Mouse (Mus musculus) forebrain, embryonic 11.5 days (tissue): Measurements from ENCODE around the gene 1700015G11Rik. TPM values are rescaled to one million over a fixed set of nuclear protein-coding genes. Genes with fewer than 3 reads are reported as not detected.

Experiments
- ATAC-seq: fragments of 200-750 bp; cut with Nextera tagmentation; replicated peaks from 2 replicates; pipeline ENCODE4 v1.8.0; 2017; ENCODE audit warnings: moderate TSS enrichment; ENCODE audit not compliant: low FRiP score
- DNase-seq: peaks from one replicate; pipeline ENCODE4 v3.0.0-alpha.2; 2017; ENCODE audit warnings: low spot score
- H3K27ac ChIP-seq: fragments of 300-500 bp; sonication (generic); 2 replicates; pipeline ENCODE4 v1.5.1; 2014; ENCODE audit warnings: low read depth, low read length
- H3K27me3 ChIP-seq: fragments of 300-500 bp; sonication (generic); 2 replicates; pipeline ENCODE4 v1.6.1; 2014; ENCODE audit warnings: mild to moderate bottlenecking, low read length, mixed read lengths; ENCODE audit not compliant: control insufficient read depth, insufficient read depth
- H3K36me3 ChIP-seq: fragments of 300-500 bp; sonication (generic); 2 replicates; pipeline ENCODE4 v1.6.1; 2014; ENCODE audit warnings: mild to moderate bottlenecking, low read length, moderate library complexity, mixed read lengths; ENCODE audit not compliant: control insufficient read depth, insufficient read depth
- H3K4me1 ChIP-seq: fragments of 300-500 bp; sonication (generic); replicated peaks from 2 replicates; pipeline ENCODE4 v1.6.1; 2014; ENCODE audit warnings: low read length, mixed read lengths; ENCODE audit not compliant: control insufficient read depth, insufficient read depth
- H3K4me2 ChIP-seq: fragments of 300-500 bp; sonication (generic); 2 replicates; pipeline ENCODE4 v1.6.1; 2014; ENCODE audit warnings: low read depth, mild to moderate bottlenecking, low read length, moderate library complexity, mixed read lengths; ENCODE audit not compliant: severe bottlenecking
- H3K4me3 ChIP-seq: fragments of 300-500 bp; sonication (generic); 2 replicates; pipeline ENCODE4 v1.5.1; 2014; ENCODE audit warnings: low read depth, low read length
- H3K9ac ChIP-seq: fragments of 300-500 bp; sonication (generic); 2 replicates; pipeline ENCODE4 v1.6.1; 2014; ENCODE audit warnings: low read length
- H3K9me3 ChIP-seq: fragments of 300-500 bp; sonication (generic); 2 replicates; pipeline ENCODE4 v1.6.1; 2016; ENCODE audit warnings: low read length, mixed read lengths; ENCODE audit not compliant: control insufficient read depth
- WGBS: fragments of 180-500 bp; shearing (Covaris S2); extraction: QIAGEN DNeasy Blood & Tissue Kit; methylation state at CpG from one replicate; pipeline ENCODE4 v1.1.7; 2014; 5-methylcytosine and 5-hydroxymethylcytosine counted together
- polyA plus RNA-seq: library from polyadenylated mRNA; unstranded; fragments of >200 nt; fragmentation: Nextera tagmentation; extraction: Ambion mirVana; gene quantifications from 2 replicates; pipeline ENCODE4 v1.2.1, GENCODE M21; 2014

The 1700015G11Rik gene
- polyA plus RNA-seq, 1 experiment from 2014 or later, result not detected

DNA sequence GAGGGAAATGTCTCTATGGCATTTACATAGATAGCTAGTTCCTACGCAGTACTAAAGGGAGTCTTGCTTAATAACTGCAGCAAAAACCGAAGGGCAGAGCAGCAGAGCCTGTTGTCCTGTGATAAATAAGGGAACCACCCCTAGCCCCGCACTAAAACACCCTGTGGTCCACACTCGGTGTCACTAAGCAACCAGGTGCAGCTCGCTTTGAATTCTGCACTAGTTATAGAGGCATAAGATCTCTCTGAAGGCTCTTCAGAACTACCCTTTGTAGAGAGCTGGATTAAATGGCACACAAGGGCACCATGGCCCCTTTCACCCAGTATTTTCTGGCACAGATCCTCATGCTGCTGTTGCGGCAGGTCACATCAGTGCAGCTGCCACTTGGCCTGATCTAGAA lies 40.3 kb downstream of the 1700015G11Rik start:
- H3K9ac ChIP-seq, result no peak overlapping the region
- H3K27ac ChIP-seq, result 0 out of 2 replicates have a peak overlapping the region, but pooled peaks have one; percentile 18
- ATAC-seq, result no peak
- no peak overlapping the region for H3K4me3 ChIP-seq
- DNase-seq, result no peak
- H3K4me2 ChIP-seq, result no peak overlapping the region
- WGBS, result 54% methylated on average over 6 of the region's 6 CpGs
- H3K4me1 ChIP-seq, result peaks cover 3% of the 10 kb centered on the region; the same call in 1 of the 2 replicates
- no peaks in the 10 kb centered on the region for H3K27me3 ChIP-seq
- H3K36me3 ChIP-seq, result no peaks in the 10 kb centered on the region
- no peaks in the 10 kb centered on the region for H3K9me3 ChIP-seq

DNA sequence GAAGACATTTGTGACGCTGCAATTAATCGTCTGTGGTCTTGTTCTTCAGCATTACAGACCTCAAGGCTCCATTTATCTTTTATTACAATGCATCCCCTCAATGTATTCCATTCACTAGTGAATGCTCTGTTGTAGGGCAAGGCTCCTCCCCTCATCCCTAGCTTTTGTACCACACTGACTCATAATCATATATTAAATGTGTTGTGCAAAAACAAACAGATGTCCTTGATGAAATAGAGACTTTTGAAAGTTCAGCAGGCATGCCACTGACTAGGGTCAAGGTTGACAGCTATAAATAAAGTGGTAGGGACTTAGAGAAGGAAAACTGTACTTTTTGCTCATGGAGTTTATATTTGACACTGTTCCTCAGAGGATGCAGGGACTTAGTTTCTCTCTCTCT lies 42.0 kb downstream of the 1700015G11Rik start:
- no peak overlapping the region for H3K4me2 ChIP-seq
- no peaks in the 10 kb centered on the region for H3K36me3 ChIP-seq
- ATAC-seq (no peak), DNase-seq (no peak)
- H3K27me3 ChIP-seq, result no peaks in the 10 kb centered on the region
- no peak overlapping the region for H3K4me3 ChIP-seq
- WGBS, result 82% methylated on average over 2 of the region's 2 CpGs
- no peak overlapping the region for H3K9ac ChIP-seq
- H3K27ac ChIP-seq, result no peak overlapping the region
- H3K4me1 ChIP-seq, result peaks cover 3% of the 10 kb centered on the region; the same call in 1 of the 2 replicates
- no peaks in the 10 kb centered on the region for H3K9me3 ChIP-seq

DNA sequence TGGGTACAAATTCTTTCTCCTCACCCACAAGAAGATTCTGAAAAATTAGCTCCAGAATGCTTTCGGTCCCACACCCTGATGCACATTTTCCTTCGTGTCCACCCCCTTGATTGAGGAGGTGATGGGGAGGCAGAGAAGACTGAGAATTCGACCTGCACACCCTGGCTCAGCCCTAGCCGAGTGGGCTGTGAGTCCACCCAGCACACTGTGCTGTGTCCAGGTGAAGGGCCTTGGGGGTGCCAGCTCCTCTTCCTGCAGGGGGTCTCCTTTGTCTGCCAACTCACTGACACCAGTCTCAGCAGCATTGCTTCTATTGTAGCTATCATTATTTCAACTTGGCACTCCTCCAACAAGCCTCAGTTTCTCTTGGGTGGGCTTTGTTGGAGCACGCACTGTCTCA lies 42.4 kb downstream of the 1700015G11Rik start:
- H3K27ac ChIP-seq, result no peak overlapping the region
- H3K36me3 ChIP-seq, result no peaks in the 10 kb centered on the region
- 78% methylated on average over 5 of the region's 5 CpGs for WGBS
- 0 out of 2 replicates have a peak, but pooled peaks have one; percentile 37 for ATAC-seq
- no peaks in the 10 kb centered on the region for H3K27me3 ChIP-seq
- H3K9me3 ChIP-seq, result no peaks in the 10 kb centered on the region
- no peak overlapping the region for H3K4me3 ChIP-seq
- no peak overlapping the region for H3K9ac ChIP-seq
- H3K4me2 ChIP-seq, result no peak overlapping the region
- peaks cover 3% of the 10 kb centered on the region; the same call in 1 of the 2 replicates for H3K4me1 ChIP-seq
- DNase-seq, result no peak

DNA sequence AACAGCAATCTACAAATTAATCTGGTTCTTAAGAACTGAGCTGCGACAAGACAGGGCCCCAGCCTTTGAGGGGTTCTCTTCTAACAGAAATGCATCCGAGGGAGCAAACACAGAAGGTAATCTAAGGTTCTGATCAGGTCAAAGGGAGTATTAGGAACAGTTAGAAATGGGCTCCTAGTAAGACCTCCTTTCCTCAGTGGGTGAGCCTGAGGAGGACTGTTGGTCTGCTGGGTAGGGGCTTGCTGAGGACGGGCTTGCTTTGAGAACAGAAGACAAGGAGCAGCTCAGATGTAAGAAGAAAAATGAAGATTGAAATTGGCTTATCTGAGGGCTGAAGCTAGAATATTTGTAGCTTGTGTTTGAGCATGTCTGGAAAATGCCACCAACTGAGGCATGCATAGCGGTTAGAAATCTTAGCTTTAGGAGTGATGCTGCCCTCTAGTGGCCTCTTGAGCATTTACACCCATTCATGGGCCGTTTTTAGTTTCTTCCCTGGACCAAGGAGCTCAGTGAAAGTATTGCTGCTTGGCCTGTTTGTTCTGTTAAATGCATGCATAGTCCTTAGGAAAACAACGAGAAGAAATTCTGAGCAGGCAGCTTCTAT lies 43.2 kb downstream of the 1700015G11Rik start:
- no peak overlapping the region for H3K4me2 ChIP-seq
- no peaks in the 10 kb centered on the region for H3K36me3 ChIP-seq
- WGBS, result 36% methylated on average over 6 of the region's 6 CpGs
- ATAC-seq (peak; percentile 61; the same call in 1 of the 2 replicates), DNase-seq (peak; percentile 55)
- no peak overlapping the region for H3K9ac ChIP-seq
- H3K4me3 ChIP-seq, result no peak overlapping the region
- no peak overlapping the region for H3K27ac ChIP-seq
- no peaks in the 10 kb centered on the region for H3K9me3 ChIP-seq
- peaks cover 3% of the 10 kb centered on the region; the same call in 1 of the 2 replicates for H3K4me1 ChIP-seq
- H3K27me3 ChIP-seq, result no peaks in the 10 kb centered on the region

DNA sequence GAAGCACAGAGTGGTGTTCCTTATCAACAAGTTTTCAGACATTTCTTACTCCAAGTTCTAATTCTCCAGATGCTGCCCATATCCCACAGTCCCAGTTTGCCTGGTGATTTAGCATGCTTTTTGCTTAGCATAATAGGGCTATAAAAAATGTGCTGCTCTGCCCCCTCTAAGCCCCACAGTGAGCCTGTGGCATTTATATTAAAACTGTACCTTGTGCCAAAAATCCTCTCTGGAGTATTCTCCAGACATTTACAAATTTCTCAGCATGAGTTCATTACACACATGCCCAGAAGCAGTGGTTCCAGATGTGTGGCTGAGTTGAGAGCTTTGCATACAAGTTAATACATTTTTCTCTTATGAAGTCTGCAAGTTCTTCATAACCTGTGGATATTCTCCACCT lies 46.1 kb downstream of the 1700015G11Rik start:
- Histone ChIP-seq H3K36me3 (no peaks in the 10 kb centered on the region), H3K4me1 (no peaks in the 10 kb centered on the region), H3K27ac (no peak overlapping the region), H3K4me3 (no peak overlapping the region), H3K9me3 (no peaks in the 10 kb centered on the region), H3K4me2 (no peak overlapping the region), H3K27me3 (no peaks in the 10 kb centered on the region), H3K9ac (no peak overlapping the region)
- ATAC-seq, result no peak
- no peak for DNase-seq

DNA sequence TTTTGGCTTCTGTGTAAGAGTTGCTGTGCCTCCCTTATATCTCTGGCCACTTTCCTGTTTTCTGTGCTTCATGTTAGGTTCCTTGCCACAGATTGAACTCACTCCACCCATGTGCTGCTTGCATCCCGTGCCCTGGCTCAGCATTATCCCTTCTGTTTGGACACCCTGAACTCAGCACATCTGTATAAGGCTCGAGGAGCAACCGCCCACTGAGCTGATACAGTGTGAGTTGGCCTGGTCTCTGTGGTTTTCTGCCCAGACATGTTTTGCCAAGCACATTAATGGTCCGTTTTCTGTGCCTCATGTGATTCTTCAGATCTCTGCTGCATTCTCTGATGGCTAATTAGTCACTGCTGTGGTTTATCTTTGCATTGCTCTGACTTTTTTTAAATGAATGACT lies 47.9 kb downstream of the 1700015G11Rik start:
- WGBS, result 88% methylated on average over 4 of the region's 4 CpGs
- Histone ChIP-seq H3K27me3 (no peaks in the 10 kb centered on the region), H3K4me1 (no peaks in the 10 kb centered on the region), H3K36me3 (no peaks in the 10 kb centered on the region), H3K4me2 (no peak overlapping the region), H3K9ac (no peak overlapping the region), H3K9me3 (no peaks in the 10 kb centered on the region), H3K4me3 (no peak overlapping the region), H3K27ac (no peak overlapping the region)
- DNase-seq (no peak), ATAC-seq (no peak)

DNA sequence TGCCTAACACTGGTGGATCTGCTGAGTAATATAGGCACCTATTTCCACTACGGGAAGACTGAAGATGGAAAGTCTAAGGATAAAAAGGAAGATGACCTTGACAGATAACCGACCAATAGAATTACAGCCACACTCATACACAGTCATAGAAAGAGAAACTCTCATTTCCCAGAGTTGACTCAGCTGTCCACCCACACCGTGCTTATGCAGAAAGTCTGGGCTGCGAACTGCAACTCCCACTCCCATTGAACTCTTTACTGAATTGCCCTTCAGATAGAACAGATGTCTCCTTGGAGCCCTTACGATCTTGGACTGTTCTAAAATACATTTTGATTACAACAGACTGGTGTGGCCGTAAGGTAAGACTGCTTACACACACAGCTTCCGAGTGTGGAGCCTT lies 50.8 kb downstream of the 1700015G11Rik start:
- Histone ChIP-seq H3K27ac (no peak overlapping the region), H3K9ac (no peak overlapping the region), H3K4me3 (no peak overlapping the region), H3K4me1 (no peaks in the 10 kb centered on the region), H3K9me3 (no peaks in the 10 kb centered on the region), H3K4me2 (no peak overlapping the region), H3K36me3 (no peaks in the 10 kb centered on the region), H3K27me3 (no peaks in the 10 kb centered on the region)
- ATAC-seq, result no peak
- 94% methylated on average over 7 of the region's 7 CpGs for WGBS
- DNase-seq, result no peak

DNA sequence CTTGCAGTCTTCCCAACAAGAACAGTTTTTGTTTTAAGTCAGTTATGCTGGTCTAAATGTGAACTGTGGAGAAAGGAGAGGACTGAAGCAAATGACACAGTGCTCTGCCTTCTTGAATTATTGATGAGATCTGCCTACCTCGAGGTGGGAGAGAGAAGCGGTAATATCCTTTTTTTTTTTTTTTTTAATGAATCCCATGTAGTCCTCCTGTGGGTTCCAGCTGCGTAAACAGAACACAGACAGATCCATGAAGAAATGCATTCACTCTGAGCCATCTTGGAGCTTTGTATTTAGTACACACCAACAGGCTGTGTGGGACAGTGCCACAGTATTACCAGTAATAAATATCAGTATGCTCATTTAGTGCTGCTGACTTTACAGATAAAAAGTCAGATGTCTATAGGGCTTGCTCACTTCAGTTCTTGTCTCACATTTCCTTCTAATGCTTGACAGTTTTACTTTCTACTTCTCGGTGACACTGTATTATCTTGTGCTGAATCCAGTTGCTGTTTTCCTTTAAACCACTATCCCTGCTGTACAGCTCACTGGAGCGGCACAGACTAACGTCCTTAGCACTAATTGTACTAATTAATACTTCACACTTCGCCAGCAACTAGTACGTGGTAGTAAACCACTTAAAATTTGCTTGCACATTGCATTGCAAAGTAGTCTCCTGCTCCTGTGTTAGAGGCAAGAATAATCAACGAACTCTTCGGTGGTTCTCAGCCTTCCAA lies 53.1 kb downstream of the 1700015G11Rik start:
- ATAC-seq, result peak; percentile 45; the same call in 1 of the 2 replicates
- Histone ChIP-seq H3K9me3 (no peaks in the 10 kb centered on the region), H3K4me3 (no peak overlapping the region), H3K36me3 (no peaks in the 10 kb centered on the region), H3K27ac (no peak overlapping the region), H3K4me1 (no peaks in the 10 kb centered on the region), H3K9ac (no peak overlapping the region), H3K27me3 (no peaks in the 10 kb centered on the region), H3K4me2 (no peak overlapping the region)
- WGBS, result 58% methylated on average over 10 of the region's 10 CpGs
- no peak for DNase-seq
